Mouse (Mus musculus): ENCODE measurements around the gene Olfr10. TPM values are rescaled to one million over a fixed set of nuclear protein-coding genes. Genes with fewer than 3 reads are reported as not detected.

Gene Olfr10
- total and polyA plus RNA-seq, 3 experiments: not detected

DNA sequence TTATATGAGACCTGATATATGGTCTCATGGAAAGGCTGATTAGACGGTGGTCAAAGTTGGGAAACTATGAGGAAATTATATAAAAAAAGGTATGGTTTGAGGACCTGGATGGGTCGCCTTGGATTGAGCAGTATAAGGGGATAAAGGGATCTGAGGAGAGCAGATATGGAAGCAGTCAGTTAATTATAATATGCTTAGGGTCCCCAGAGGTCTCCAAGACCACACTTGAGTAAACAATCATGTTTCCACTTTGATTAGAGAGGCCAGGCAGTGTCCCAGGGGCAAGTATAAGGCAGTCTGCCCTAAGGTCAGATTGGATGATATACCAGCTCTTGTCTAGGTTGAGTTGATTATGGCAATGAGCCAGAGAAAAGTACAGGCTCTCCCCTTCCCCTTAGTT is 17.9 kb downstream of the Olfr10 start, which contains the start of gene Olfr1391:
Gene Olfr1391 (plus strand): TSS at position 301 of the 400 bp plus-strand sequence.
- Histone ChIP-seq H3K9ac (ENCODE audit: insufficient read depth, low read depth) (no peak within 1 kb of the TSS), H3K27ac (ENCODE audit: insufficient read depth, low read depth) (no peak within 1 kb of the TSS), H3K4me1 (ENCODE audit: control insufficient read depth in 1 of 2, insufficient read depth in 2 of 2) (peaks cover 0 to 6% of the 10 kb centered on the region in 2 experiments; a peak in 1 of 4 replicates), H3K4me3 (replicated peaks in 1 of 3; ENCODE audit: low read depth in 2 of 3, low read length in 2 of 3, poor library complexity in 1 of 3) (no peak within 1 kb of the TSS), H3K9me3 (replicated peaks; ENCODE audit: low read length) (no peaks in the 10 kb centered on the region), H3K36me3 (replicated peaks in 1 of 2; ENCODE audit: control insufficient read depth in 1 of 2, insufficient read depth in 1 of 2, low read length in 1 of 2) (no peaks in the 10 kb centered on the region), H3K79me2 (replicated peaks; ENCODE audit: control insufficient read depth, extremely low read depth, insufficient read depth, poor library complexity, severe bottlenecking) (no peaks in the 10 kb centered on the region), H3K27me3 (replicated peaks) (no peaks in the 10 kb centered on the region), H3K4me2 (ENCODE audit: insufficient read depth, low read depth, poor library complexity, severe bottlenecking) (no peak within 1 kb of the TSS)
- TF ChIP-seq MAFK (IDR thresholded peaks at IDR 0.05; ENCODE audit: insufficient replicate concordance, low read length) (no peak), JUND (conservative IDR thresholded peaks at IDR 0.05; ENCODE audit: low read depth, low read length) (no peak), ZNF384 (IDR thresholded peaks at IDR 0.05; ENCODE audit: low read depth, low read length) (no peak), TCF12 (IDR thresholded peaks at IDR 0.05; ENCODE audit: low read depth, low read length) (no peak)
- in situ Hi-C loops (cut with MboI; ENCODE audit: low pct_ligation_motif_present, low pct_unique_long_range_greater_than_20kb, low sequenced_read_pairs): no loop called here
- DNase-seq (ENCODE audit: extremely low read depth): no peak
- dilution Hi-C loops (cut with MboI; ENCODE audit: extremely low pct_ligation_motif_present, extremely low pct_unique_long_range_greater_than_20kb, low sequenced_read_pairs): no loop called here

- no peaks in the 10 kb centered on the region for H3K9me3 ChIP-seq (replicated peaks; ENCODE audit: low read length)
- no peak overlapping the region for H3K27ac ChIP-seq (ENCODE audit: insufficient read depth, low read depth)
- no peaks in the 10 kb centered on the region for H3K79me2 ChIP-seq (replicated peaks; ENCODE audit: control insufficient read depth, extremely low read depth, insufficient read depth, poor library complexity, severe bottlenecking)
- DNase-seq (ENCODE audit: extremely low read depth): no peak
- TF ChIP-seq ELF1 (IDR thresholded peaks at IDR 0.05; ENCODE audit: low read depth, low read length) (no peak), IRF4 (IDR thresholded peaks at IDR 0.05; ENCODE audit: low read depth, low read length) (no peak), TCF12 (IDR thresholded peaks at IDR 0.05; ENCODE audit: low read depth, low read length) (no peak), ZKSCAN1 (IDR thresholded peaks at IDR 0.05; ENCODE audit: borderline replicate concordance, low read depth, low read length) (no peak), POLR2AphosphoS2 (IDR thresholded peaks at IDR 0.05; ENCODE audit: low read depth, low read length) (no peak), KAT2A (IDR thresholded peaks at IDR 0.05; ENCODE audit: insufficient replicate concordance, low read length) (no peak), NELFE (IDR thresholded peaks at IDR 0.05; ENCODE audit: low read depth, low read length) (no peak), ZNF384 (IDR thresholded peaks at IDR 0.05; ENCODE audit: low read depth, low read length) (no peak), NRF1 (IDR thresholded peaks at IDR 0.05; ENCODE audit: low read depth, low read length) (no peak), USF2 (conservative IDR thresholded peaks at IDR 0.05; ENCODE audit: low read depth, low read length) (no peak), ZC3H11A (IDR thresholded peaks at IDR 0.05; ENCODE audit: low read depth, low read length) (no peak), PAX5 (IDR thresholded peaks at IDR 0.05; ENCODE audit: low read length) (no peak), JUND (conservative IDR thresholded peaks at IDR 0.05; ENCODE audit: low read depth, low read length) (no peak), EP300 (IDR thresholded peaks at IDR 0.05; ENCODE audit: low read length) (no peak), JUN (IDR thresholded peaks at IDR 0.05; ENCODE audit: insufficient read depth, low read depth, low read length) (no peak), E2F4 (IDR thresholded peaks at IDR 0.05; ENCODE audit: insufficient replicate concordance, low read depth, low read length) (no peak), CHD2 (IDR thresholded peaks at IDR 0.05; ENCODE audit: low read length) (no peak), UBTF (IDR thresholded peaks at IDR 0.05; ENCODE audit: low read depth, low read length) (no peak), ETS1 (conservative IDR thresholded peaks at IDR 0.05; ENCODE audit: low read depth, low read length) (no peak), CHD1 (IDR thresholded peaks at IDR 0.05; ENCODE audit: low read depth, low read length) (no peak)
- H3K4me3 ChIP-seq (replicated peaks in 1 of 3; ENCODE audit: low read depth in 2 of 3, low read length in 2 of 3, poor library complexity in 1 of 3): no peak overlapping the region
- H3K4me1 ChIP-seq (ENCODE audit: control insufficient read depth in 1 of 2, insufficient read depth in 2 of 2): peaks cover 0 to 6% of the 10 kb centered on the region in 2 experiments; a peak in 1 of 4 replicates
- no peaks in the 10 kb centered on the region for H3K27me3 ChIP-seq (replicated peaks)
- H3K4me2 ChIP-seq (ENCODE audit: insufficient read depth, low read depth, poor library complexity, severe bottlenecking): no peak overlapping the region
- dilution Hi-C loops (cut with MboI; ENCODE audit: extremely low pct_ligation_motif_present, extremely low pct_unique_long_range_greater_than_20kb, low sequenced_read_pairs): no loop called here
- no peaks in the 10 kb centered on the region for H3K36me3 ChIP-seq (replicated peaks in 1 of 2; ENCODE audit: control insufficient read depth in 1 of 2, insufficient read depth in 1 of 2, low read length in 1 of 2)
- in situ Hi-C loops (cut with MboI; ENCODE audit: low pct_ligation_motif_present, low pct_unique_long_range_greater_than_20kb, low sequenced_read_pairs): no loop called here
- H3K9ac ChIP-seq (ENCODE audit: insufficient read depth, low read depth): no peak overlapping the region
Observed at GRCm38 (mm10) chr11:49326726-49327125, 22.2 kb downstream of the Olfr10 start.
